Mouse (Mus musculus) central nervous system, embryonic 14 days (tissue): ENCODE results near the gene Trim44. TPM values are rescaled to one million over a fixed set of nuclear protein-coding genes. Genes with fewer than 3 reads are reported as not detected.

ENCODE experiments used
- polyA plus RNA-seq: library from polyadenylated mRNA; depleted of rRNA; stranded (reverse); fragments of >200 nt; gene quantifications from 2 replicates; pipeline ENCODE4 v1.2.3, GENCODE M21; 2012; rRNA removed

Gene Trim44
- polyA plus RNA-seq, result 86.5 and 87.6 TPM in 2 replicates

DNA sequence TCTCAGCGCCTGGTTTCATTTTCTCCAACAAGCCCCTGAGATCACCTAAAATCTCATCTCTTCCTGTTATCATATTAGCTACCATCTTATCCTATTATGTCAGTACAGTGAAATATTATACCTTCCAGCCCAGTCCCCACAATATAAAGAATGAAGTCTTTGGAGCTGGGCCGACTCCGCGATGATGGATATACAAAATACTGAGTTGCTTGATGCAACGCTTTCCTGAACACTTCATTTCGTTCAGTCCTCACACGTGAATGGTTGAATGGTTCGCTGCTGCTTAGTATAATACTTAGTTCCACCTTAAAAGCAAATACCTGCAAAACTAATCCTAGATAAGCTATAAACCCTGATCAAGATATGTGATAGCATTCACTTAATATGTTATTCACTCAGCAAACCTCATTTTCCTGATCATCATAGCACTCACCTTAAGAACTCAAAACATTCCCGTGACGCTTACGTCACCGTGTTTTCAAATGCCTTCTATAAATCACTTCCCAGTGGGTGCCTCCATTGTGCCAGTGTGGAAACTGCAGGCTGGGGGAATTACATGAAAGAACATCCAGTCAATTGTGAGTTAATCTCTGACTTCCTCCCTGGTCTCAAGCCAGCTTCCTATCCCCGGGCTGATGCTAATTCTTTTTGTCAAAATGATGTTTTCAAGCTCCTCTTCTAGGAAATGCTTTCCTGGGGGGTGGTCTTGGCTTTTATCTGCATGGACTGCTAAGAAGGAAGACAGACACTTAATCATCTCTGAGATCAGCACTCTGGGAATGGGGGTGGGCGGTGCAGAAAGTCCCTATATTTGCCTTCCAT, at the start of gene Trim44:
TSS of gene Trim44 (minus strand) at position 466 of the 822 bp plus-strand sequence.

DNA sequence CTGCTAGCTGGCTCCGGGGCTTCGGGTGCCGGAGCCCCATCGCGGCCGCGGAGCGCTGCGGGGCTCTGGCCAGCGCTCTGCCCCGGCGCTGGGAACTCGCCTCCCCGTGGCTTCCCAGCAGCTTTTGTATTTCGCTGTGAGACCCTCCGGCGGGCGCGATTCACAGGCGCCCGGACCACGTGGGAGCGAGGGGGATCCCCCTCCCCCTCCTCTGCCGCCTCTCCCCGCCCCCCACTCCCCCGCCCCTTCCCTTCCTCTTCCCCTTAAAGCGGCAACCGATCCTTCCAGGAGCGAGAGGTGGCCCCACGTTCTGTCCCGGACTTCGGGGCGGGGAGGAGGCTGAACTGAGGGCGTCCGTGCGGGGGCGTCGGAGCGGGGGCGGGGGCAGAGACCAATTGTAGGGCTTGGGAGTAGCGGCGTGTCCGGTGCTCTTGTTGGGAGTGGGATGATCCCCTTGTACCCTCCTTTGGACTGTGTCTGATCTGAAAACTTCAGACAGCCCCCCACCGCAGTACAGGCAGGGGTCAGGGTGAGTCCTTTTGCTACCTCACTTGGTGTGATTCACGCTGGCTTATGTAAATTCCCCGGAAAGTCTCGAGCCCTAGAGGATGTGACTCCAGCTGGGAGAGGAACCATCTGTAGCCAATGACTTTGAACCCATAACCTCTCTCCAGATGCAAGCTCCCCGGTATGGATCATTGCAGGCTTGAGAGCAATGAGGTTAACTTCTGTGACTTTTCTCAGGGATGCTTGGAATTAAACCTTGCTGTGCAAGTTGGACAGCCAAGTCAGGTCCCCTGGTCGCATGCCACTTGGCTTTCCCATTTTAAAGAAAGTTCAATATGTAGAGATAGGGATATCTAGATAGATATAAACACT, 44.3 kb upstream of the Trim44 start, which contains the start of gene Fjx1:
TSS of gene Fjx1 (minus strand) at position 829 of the 879 bp plus-strand sequence.

Other genes with a start within 250 kb of the Trim44 start
- 17.7 and 23.6 TPM in 2 replicates for gene Ldlrad3, start 221.4 kb downstream of the Trim44 start, polyA plus RNA-seq
- gene Fjx1, start 44.7 kb upstream of the Trim44 start, polyA plus RNA-seq, result 49.6 and 56.5 TPM in 2 replicates
- gene Pamr1, start 142.2 kb upstream of the Trim44 start, polyA plus RNA-seq, result 4.2 and 18.0 TPM in 2 replicates